Mouse (Mus musculus): ENCODE results near the gene Zfp574.
A peak's percentile ranks its signal among the peaks of the same experiment; 100 is the strongest.

GRCm38 (mm10) chr7:25132318-25132960 lies 60.1 kb downstream of the Zfp574 start:
- TF ChIP-seq CTCF (IDR thresholded peaks at IDR 0.05; ENCODE audit: control insufficient read depth, insufficient read depth, low read length) (no peak), POLR2A (IDR thresholded peaks at IDR 0.05; ENCODE audit: borderline replicate concordance, control insufficient read depth, low read depth, low read length) (peak; percentile 37; the same call in 1 of the 2 replicates)

All from bone marrow, adult 2 months (tissue).